Mouse (Mus musculus): Measurements from ENCODE around the gene Dcbld1. TPM values are rescaled to one million over a fixed set of nuclear protein-coding genes. Genes with fewer than 3 reads are reported as not detected.

Dcbld1 gene
- polyA plus RNA-seq (2016; fragmentation: Nextera tagmentation; extraction: Ambion mirVana) = 35.0 and 42.0 TPM in 2 replicates

DNA sequence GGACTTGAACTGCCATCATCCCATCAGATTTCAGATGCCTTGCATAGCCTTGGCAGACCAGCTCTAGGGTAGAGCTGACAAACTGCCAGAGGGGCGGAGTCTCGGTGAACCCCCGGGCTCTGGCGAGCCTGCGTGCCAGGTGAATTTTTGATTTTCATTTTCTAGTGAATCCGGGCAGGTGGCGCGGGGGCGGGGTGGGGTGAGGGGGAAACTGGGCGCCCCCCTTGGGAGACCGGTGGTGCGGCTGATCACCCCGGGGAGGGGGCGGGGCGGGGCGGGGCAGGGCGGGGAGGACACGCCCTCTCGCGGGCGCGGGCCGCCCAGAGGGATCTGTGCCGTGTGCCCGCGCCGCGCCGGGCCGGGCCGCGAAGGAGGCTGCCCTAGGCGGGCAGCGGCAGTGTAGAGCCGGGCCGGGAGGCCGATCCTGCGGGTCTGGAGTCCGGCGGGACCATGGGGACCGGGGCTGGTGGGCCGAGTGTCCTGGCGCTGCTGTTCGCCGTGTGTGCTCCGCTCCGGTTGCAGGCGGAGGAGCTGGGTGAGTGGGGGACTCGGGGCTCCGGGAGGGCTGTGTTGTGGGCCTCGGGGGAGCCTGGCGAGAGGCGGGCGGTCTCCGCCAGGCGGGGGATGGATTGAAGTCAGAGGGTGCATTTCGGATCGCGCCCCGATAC is at the start of gene Dcbld1:
Gene Dcbld1 (plus strand): TSS at position 319 of the 668 bp plus-strand sequence.
- Histone ChIP-seq H3K27me3 (replicated peaks) (no peaks in the 10 kb centered on the region), H3K36me3 (no peaks in the 10 kb centered on the region), H3K4me1 (peaks cover 6% of the 10 kb centered on the region; the same call in 1 of the 2 replicates), H3K9ac (peak within 1 kb of the TSS; percentile 81), H3K4me2 (replicated peaks) (peak within 1 kb of the TSS; percentile 78), H3K4me3 (peak within 1 kb of the TSS; percentile 84), H3K9me3 (no peaks in the 10 kb centered on the region), H3K27ac (peak within 1 kb of the TSS; percentile 66; the same call in 1 of the 2 replicates)
- WGBS = under 1% methylated on average over 60 of the region's 60 CpGs
- peak; percentile 94 for ATAC-seq (ENCODE audit: low FRiP score, low read depth)

DNA sequence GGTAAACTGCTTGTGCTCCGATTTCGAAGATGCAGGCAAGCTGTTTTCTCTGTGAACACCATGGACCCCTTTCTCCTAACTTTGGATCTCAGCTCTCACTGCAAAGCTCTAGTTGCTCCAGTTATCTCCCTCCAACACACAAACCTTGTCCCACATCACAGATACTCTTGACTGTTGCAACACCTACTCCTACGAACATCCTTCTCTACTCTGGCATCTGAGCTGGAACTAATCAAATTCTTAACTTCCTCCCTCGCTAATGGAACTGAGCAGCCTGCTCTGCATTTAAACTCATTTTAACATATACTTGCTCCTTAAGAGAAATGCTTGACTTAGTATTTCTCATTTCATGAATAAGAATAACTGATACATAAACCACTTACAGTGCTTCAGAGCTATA is 47.5 kb upstream of the Dcbld1 start:
- no peak for ATAC-seq (ENCODE audit: low FRiP score, low read depth)
- H3K9me3 ChIP-seq = no peaks in the 10 kb centered on the region
- H3K36me3 ChIP-seq = no peaks in the 10 kb centered on the region

DNA sequence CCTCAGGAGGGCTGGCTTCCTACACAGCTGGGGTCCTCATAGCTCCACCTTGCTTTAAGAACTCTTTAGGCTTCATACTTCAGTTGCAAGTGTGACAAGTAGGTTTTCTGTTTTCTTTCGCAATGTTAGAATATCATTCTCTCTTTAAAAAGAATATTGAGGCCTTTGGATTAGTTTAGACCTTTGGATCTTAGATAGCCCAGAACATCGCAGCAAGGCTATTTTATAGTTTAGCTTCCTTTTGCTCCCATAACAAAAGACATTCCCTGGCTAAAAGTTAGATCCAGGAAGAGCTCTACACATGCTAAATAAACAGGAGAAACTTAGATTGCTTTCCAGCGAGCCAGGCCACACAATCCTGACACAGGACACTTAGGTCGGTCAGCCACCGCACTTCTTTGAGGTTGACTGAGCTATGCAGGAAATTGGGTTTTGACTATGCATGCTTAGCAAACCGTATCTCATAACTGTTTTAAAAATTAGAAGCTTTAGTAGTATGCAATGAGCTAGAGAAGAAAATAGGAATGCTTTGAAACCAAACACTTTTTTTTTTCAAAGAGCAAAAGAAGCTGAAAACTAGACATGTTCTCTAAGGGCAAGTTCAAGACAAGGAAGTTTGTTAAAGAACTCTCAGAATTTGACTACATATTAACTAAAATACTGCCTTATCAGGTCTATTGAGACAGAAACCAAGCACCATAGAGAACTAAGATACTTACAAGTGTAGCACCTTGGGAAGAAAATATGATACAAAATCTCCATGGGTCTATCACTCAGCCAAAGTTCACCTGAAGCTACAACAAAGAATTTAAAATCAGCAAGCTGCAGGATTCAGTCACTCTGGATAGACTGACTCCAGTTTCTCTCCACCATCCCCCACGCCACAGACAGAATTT is 38.2 kb upstream of the Dcbld1 start, which contains the start of gene Ros1:
Gene Ros1 (minus strand): TSS at position 288 of the 896 bp plus-strand sequence.
- Histone ChIP-seq H3K36me3 (no peaks in the 10 kb centered on the region), H3K27ac (no peak within 1 kb of the TSS), H3K4me2 (replicated peaks) (no peak within 1 kb of the TSS), H3K9ac (no peak within 1 kb of the TSS), H3K4me3 (no peak within 1 kb of the TSS), H3K9me3 (no peaks in the 10 kb centered on the region), H3K27me3 (replicated peaks) (no peaks in the 10 kb centered on the region), H3K4me1 (no peaks in the 10 kb centered on the region)
- ATAC-seq (ENCODE audit: low FRiP score, low read depth) = no peak
- WGBS = 85% methylated on average over 7 of the region's 7 CpGs

More for the DNA sequence above, 47.5 kb upstream of the Dcbld1 start:
- 88% methylated on average over 4 of the region's 4 CpGs for WGBS
- Histone ChIP-seq H3K9ac (no peak overlapping the region), H3K4me2 (replicated peaks) (no peak overlapping the region), H3K4me1 (no peaks in the 10 kb centered on the region), H3K27me3 (replicated peaks) (no peaks in the 10 kb centered on the region), H3K27ac (no peak overlapping the region), H3K4me3 (no peak overlapping the region)

DNA sequence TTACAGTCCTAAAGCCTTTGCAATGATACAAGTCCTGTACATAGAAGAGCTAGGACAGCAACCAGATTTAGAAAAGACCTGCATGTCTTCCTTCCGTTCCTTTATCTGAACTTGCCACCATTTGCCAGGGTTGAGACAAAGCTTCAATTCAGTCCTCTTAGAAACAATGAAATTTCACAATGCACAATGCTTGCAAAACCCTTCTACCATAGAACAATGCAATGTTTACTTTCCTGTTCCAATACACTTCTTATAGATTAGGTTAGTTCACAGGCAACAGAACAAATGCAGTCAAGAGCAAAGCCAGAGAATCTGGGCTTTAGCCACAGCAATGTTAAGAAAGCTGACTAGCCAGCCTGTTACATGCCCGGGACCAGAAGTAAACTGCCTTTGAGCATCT is 29.4 kb upstream of the Dcbld1 start:
- Histone ChIP-seq H3K27me3 (replicated peaks) (no peaks in the 10 kb centered on the region), H3K4me2 (replicated peaks) (no peak overlapping the region), H3K9ac (no peak overlapping the region), H3K27ac (no peak overlapping the region), H3K9me3 (no peaks in the 10 kb centered on the region), H3K4me1 (no peaks in the 10 kb centered on the region), H3K36me3 (no peaks in the 10 kb centered on the region), H3K4me3 (no peak overlapping the region)
- 90% methylated on average over 2 of the region's 2 CpGs for WGBS
- ATAC-seq (ENCODE audit: low FRiP score, low read depth) = no peak

DNA sequence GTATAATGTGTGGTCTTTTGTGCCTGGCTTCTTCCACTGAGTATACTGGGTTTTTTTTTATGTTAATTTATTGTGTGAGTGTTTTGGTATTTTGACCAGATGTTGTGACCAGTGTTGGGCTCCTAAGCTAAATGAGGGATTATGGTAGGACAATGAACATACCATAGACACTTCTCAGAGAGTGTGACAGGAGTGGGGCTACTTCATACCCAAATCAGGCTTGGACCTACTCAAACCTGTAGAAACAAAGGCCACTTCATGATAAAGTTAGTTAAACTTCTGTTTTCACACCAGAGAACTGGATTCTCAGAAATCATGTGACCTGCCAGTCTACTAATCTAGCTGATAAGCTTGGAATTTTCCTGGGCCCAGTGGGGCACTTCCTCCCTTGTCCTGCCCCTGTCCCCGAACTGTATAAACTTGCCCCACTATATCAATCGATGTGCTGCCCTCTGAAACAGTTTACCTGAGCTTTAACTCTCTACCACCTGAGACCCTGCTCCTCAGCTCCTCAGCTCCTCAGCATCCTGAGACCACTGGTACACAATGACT is 18.1 kb upstream of the Dcbld1 start:
- Histone ChIP-seq H3K36me3 (no peaks in the 10 kb centered on the region), H3K4me2 (replicated peaks) (no peak overlapping the region), H3K27ac (no peak overlapping the region), H3K4me3 (no peak overlapping the region), H3K9me3 (no peaks in the 10 kb centered on the region), H3K4me1 (no peaks in the 10 kb centered on the region), H3K27me3 (replicated peaks) (no peaks in the 10 kb centered on the region), H3K9ac (no peak overlapping the region)
- no peak for ATAC-seq (ENCODE audit: low FRiP score, low read depth)
- 88% methylated on average over 2 of the region's 2 CpGs for WGBS

DNA sequence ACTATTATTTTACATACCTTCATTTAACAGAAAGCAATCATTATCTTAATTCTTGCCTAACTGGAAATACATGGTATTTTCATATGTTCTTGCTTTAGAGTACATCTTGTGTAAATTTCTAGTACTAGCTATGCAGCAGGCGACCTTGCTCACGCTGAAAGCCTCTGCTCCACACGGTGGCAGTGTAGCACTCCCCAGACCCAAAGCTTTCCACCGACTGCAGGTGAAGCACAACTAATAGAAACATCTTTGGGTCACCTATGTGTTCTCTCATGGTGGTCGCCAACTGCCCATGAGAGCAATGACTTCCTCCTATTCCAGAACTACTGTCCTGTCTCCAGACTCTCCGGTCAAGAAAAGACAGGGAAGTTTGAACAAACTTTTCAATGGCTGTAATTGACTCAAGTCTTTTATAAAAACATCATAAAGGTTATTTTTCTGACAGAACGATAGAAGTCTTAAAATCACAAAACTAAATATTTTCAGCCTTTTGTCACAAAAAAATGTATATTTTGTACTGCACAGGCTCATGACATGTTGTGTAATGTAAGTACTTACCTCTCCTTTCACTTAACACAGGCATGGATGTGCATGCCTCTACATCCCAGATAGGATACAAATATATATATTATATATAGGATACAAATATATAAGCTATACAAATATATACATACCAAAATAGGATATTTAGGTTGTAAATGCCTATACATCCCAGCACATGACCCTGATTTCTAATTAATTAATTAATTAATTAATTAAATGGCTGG is 16.4 kb upstream of the Dcbld1 start:
- Histone ChIP-seq H3K27ac (no peak overlapping the region), H3K36me3 (no peaks in the 10 kb centered on the region), H3K9me3 (no peaks in the 10 kb centered on the region), H3K4me3 (no peak overlapping the region), H3K9ac (no peak overlapping the region), H3K27me3 (replicated peaks) (no peaks in the 10 kb centered on the region), H3K4me1 (no peaks in the 10 kb centered on the region), H3K4me2 (replicated peaks) (no peak overlapping the region)
- ATAC-seq (ENCODE audit: low FRiP score, low read depth) = peak; percentile 58; the same call in 1 of the 2 replicates
- 26% methylated on average over 7 of the region's 7 CpGs for WGBS

DNA sequence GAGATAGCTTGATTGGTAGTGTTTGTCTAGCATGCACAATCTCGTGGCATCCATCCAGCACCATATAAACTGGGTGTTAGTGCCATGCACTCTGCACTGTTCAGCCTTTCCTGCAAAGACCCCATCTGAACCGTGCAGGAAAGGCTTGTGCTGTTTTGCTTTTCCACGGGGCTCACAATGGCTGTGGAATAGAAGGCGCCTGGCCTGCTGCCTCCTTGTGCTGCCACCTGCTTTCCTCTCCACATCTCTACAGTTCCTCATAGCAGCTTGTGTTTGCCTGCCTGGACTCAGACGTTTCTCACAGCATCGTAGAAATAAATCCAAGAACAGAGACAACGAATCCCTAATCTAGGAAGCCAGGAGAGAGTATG is 15.9 kb upstream of the Dcbld1 start:
- Histone ChIP-seq H3K9me3 (no peaks in the 10 kb centered on the region), H3K4me3 (no peak overlapping the region), H3K27me3 (replicated peaks) (no peaks in the 10 kb centered on the region), H3K4me2 (replicated peaks) (no peak overlapping the region), H3K4me1 (no peaks in the 10 kb centered on the region), H3K9ac (no peak overlapping the region), H3K36me3 (no peaks in the 10 kb centered on the region), H3K27ac (no peak overlapping the region)
- WGBS = 59% methylated on average over 7 of the region's 7 CpGs
- peak; percentile 43; the same call in 1 of the 2 replicates for ATAC-seq (ENCODE audit: low FRiP score, low read depth)

DNA sequence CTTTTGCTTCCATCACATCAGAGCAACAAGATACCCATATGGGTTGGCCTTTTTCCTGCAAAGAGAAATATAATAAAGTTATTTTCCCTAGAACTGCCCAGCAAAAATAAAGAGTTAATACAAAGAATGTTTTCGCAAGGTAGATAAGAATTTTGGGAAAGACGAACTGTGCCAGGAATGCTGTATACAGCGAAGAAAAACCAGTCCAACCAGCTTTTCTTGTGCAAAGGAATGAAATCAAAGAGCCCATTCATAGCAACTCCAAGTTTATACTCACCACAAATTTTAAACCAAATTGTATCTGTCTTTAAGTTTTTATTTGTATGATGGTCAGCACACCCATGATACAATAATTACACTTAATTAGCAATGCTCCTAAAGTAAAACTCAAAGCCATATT is 13.8 kb upstream of the Dcbld1 start:
- no peak overlapping the region for H3K4me2 ChIP-seq (replicated peaks)
- H3K9me3 ChIP-seq = no peaks in the 10 kb centered on the region
- no peaks in the 10 kb centered on the region for H3K27me3 ChIP-seq (replicated peaks)
- no peaks in the 10 kb centered on the region for H3K4me1 ChIP-seq
- no peak for ATAC-seq (ENCODE audit: low FRiP score, low read depth)
- WGBS = 90% methylated on average over 3 of the region's 3 CpGs
- no peaks in the 10 kb centered on the region for H3K36me3 ChIP-seq
- H3K4me3 ChIP-seq = no peak overlapping the region
- no peak overlapping the region for H3K27ac ChIP-seq
- H3K9ac ChIP-seq = no peak overlapping the region

DNA sequence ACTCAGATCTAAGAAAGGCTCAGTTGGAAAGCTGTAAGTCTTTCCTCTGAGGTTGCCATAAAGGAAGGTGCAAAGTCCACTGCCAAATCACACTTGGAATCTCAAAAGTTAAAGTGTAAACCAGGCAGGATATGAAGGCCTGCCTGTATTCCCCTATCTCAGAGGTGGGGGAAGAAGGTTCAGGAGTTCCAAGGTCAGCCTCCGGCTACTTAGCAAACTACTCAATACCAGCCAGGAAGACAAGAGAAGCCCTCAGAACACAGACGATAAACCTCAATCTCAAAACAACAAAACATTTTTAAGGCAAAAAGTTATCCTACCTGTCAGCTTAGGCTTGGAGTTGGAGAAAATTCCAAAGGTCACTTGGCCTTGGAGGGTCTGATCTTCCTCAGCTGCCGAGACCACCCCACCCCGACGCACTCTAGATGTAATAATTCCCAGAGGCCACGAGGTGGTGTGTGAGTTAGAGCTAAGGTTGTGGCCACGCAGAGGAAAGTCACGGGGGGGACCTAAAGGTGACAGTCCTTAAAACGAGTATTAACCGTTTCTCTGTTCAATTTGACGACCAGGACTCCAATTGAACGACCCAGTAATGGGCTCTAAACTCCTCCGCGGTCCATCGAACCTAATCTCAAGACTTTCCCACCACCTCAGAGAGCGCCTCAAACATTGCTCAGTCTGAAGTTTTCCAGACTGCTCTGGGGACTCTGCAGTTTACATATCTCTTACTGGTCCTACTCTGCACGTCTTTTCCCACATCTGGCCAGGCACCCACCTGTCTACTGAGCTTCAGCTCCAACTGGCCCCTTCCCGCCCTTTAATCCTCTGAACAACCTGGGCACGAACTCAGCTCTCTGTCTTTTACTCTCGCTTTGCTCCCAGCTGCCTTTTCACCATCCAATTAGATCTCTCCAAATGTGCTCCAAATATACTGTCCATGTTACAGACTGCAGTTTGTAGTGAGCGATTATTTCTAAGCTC is 933 bp upstream of the Dcbld1 start:
- Histone ChIP-seq H3K4me1 (peaks cover 6% of the 10 kb centered on the region; the same call in 1 of the 2 replicates), H3K36me3 (no peaks in the 10 kb centered on the region), H3K27me3 (replicated peaks) (no peaks in the 10 kb centered on the region), H3K9me3 (no peaks in the 10 kb centered on the region), H3K4me2 (replicated peaks) (peak overlapping the region; percentile 78), H3K27ac (no peak overlapping the region), H3K4me3 (peak overlapping the region; percentile 84), H3K9ac (0 out of 2 replicates have a peak overlapping the region, but pooled peaks have one; percentile 81)
- WGBS = 12% methylated on average over 21 of the region's 21 CpGs
- ATAC-seq (ENCODE audit: low FRiP score, low read depth) = peak; percentile 43

DNA sequence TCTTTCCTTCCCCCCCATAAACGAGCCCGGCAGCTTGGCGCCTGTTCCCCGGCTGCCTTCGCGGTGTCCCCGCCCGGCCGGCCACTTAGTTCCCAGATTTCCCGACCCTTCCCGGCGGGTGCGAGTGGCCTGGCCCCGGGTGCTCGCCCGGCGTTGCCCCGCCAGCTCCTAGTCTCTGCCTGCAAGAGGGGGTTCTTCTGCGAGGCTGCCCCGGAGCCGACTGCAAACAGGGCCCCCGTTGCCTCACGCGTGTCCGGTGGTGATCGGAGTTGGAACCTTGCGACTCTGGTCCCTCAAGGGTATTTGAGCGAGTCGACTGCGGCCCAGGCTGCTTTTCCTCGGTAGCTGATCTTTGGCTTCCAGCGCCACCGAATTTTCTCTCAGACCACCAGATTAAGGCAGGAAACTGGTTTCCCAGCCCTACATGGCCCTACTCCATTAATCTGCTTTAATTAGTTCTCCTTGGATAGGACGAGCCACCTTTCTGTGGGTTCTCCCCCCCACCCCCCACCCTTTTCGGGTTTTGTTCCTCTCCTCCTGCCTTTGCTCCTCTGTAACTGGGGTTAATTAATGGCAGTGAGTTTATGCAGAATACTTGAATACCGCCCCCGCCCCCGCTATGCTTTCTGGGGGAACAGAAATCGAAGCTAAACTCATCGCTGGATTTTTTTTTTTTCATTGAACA is 692 bp downstream of the Dcbld1 start:
- H3K9ac ChIP-seq = peak overlapping the region; percentile 81
- peak overlapping the region; percentile 78 for H3K4me2 ChIP-seq (replicated peaks)
- no peaks in the 10 kb centered on the region for H3K27me3 ChIP-seq (replicated peaks)
- no peaks in the 10 kb centered on the region for H3K9me3 ChIP-seq
- under 1% methylated on average over 40 of the region's 40 CpGs for WGBS
- ATAC-seq (ENCODE audit: low FRiP score, low read depth) = peak; percentile 61
- no peaks in the 10 kb centered on the region for H3K36me3 ChIP-seq
- H3K27ac ChIP-seq = peak overlapping the region; percentile 66; the same call in 1 of the 2 replicates
- H3K4me3 ChIP-seq = peak overlapping the region; percentile 84
- peaks cover 6% of the 10 kb centered on the region; the same call in 1 of the 2 replicates for H3K4me1 ChIP-seq
